Mouse (Mus musculus): ENCODE results near the gene Lrrc23. TPM values are rescaled to one million over a fixed set of nuclear protein-coding genes. Genes with fewer than 3 reads are reported as not detected.
A peak's percentile ranks its signal among the peaks of the same experiment; 100 is the strongest.

Gene Lrrc23
- polyA plus RNA-seq, 1 experiment from 2014 or later = 6.4 TPM

DNA sequence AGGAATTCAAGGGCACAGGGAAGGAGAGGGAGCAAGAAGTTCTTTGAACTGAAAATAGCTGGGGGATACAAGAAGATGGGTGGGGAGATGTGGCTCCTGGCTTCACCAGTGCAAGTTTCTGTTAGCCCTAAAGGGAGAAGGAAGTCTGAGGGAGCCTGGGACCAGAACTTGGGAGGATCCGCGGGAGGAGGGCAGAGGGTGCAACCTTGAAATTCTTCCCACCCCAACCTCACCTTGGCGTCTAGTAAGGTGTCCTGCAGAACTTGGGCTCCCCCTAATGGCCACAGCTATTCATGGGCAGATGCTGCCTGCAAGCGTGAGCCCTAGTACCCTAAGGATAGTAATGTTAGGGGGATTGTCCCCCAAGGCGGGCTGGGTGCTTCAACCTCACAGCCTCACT lies 20.3 kb downstream of the Lrrc23 start:
- Histone ChIP-seq H3K36me3 (replicated peaks; ENCODE audit: control insufficient read depth, insufficient read depth) (no peaks in the 10 kb centered on the region), H3K27ac (peak overlapping the region; percentile 97; the same call in 1 of the 2 replicates), H3K9me3 (ENCODE audit: control insufficient read depth, low read length) (no peaks in the 10 kb centered on the region), H3K4me3 (replicated peaks; ENCODE audit: low read length) (no peak overlapping the region), H3K4me2 (replicated peaks) (peak overlapping the region; percentile 61; the same call in 1 of the 2 replicates), H3K4me1 (replicated peaks; ENCODE audit: control insufficient read depth, insufficient read depth, low read length) (peaks cover 34% of the 10 kb centered on the region), H3K9ac (no peak overlapping the region), H3K27me3 (ENCODE audit: control insufficient read depth, insufficient read depth, low read length) (no peaks in the 10 kb centered on the region)
- DNase-seq (ENCODE audit: low spot score) (peak; percentile 70), ATAC-seq (ENCODE audit: low FRiP score) (no peak)
- 1% methylated on average over 5 of the region's 5 CpGs for WGBS

DNA sequence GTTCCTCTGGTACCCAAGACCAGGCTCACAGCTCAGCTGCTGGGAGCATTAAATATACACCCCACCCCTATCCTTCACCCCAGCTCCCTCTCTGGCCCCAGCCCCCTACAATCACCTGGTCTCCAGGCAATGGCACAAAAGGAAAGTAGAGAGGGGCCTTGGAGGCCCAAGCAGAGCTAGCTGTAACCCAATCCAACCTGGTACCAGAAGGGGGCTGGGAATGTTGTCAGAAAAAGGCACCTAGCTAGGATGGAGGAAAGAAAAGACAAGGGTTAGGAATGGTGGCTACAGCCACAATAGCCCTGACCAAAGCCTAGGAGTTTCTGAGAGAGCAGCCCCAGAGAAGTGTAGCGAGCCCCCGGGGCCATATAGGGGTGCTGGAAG lies 20.7 kb downstream of the Lrrc23 start:
- WGBS = 50% methylated on average over 2 of the region's 2 CpGs
- no peaks in the 10 kb centered on the region for H3K36me3 ChIP-seq (replicated peaks; ENCODE audit: control insufficient read depth, insufficient read depth)

DNA sequence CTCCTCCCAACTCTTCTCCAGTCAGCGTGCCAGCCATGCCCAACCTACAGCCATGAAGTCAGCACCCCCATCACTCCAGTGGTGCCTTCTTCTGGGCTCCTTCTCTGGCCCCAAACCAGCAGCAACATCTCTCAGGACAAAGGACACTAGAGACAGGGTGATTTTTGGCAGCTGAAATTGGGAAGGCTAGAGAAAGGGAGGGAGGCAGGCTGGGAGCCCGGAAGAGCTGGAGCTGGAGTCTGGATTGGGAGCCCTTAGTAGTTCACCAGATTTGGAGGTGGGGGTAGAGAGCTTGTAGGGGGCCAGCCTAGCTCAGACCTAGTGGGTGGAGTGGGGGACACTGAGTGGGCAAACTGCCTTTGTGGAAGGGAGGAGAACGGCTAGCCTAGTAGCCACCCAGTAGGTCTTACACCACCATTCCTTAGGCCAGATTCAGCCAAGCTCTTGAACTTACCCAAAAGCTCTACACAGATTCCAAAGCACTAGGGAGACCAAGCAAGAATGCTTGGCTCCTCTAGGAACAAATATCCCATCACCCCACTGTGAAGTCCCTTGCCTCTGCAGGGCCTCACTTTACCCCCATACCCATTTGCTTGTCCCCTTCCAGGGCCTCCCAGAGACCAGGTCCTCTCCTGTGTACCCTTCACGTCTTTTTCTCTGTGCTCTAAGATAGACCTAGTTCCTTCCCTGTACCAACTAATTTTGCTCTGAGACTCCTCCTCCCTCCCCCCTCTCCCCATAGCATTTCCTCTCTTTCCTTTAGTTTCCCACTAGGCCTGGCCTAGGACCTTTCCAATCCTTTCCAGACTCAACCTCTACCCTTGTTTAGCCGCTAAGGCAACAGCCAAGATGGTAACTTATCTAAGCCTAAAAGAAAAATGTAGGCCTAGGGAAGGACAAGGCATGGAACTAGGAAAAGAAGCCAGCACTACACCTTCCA lies 21.3 kb downstream of the Lrrc23 start:
- H3K4me3 ChIP-seq (replicated peaks; ENCODE audit: low read length) = peak overlapping the region; percentile 78
- 18% methylated on average over 5 of the region's 5 CpGs for WGBS
- no peaks in the 10 kb centered on the region for H3K9me3 ChIP-seq (ENCODE audit: control insufficient read depth, low read length)
- H3K4me2 ChIP-seq (replicated peaks) = peak overlapping the region; percentile 61
- ATAC-seq (ENCODE audit: low FRiP score) (peak; percentile 38), DNase-seq (ENCODE audit: low spot score) (no peak)
- H3K27me3 ChIP-seq (ENCODE audit: control insufficient read depth, insufficient read depth, low read length) = no peaks in the 10 kb centered on the region
- H3K27ac ChIP-seq = peak overlapping the region; percentile 97
- no peaks in the 10 kb centered on the region for H3K36me3 ChIP-seq (replicated peaks; ENCODE audit: control insufficient read depth, insufficient read depth)
- peak overlapping the region; percentile 94 for H3K9ac ChIP-seq
- peaks cover 44% of the 10 kb centered on the region for H3K4me1 ChIP-seq (replicated peaks; ENCODE audit: control insufficient read depth, insufficient read depth, low read length)

More for the DNA sequence above, 20.7 kb downstream of the Lrrc23 start:
- ATAC-seq (ENCODE audit: low FRiP score) (no peak), DNase-seq (ENCODE audit: low spot score) (no peak)
- Histone ChIP-seq H3K4me3 (replicated peaks; ENCODE audit: low read length) (no peak overlapping the region), H3K9ac (no peak overlapping the region), H3K27me3 (ENCODE audit: control insufficient read depth, insufficient read depth, low read length) (no peaks in the 10 kb centered on the region), H3K4me2 (replicated peaks) (peak overlapping the region; percentile 61), H3K9me3 (ENCODE audit: control insufficient read depth, low read length) (no peaks in the 10 kb centered on the region), H3K4me1 (replicated peaks; ENCODE audit: control insufficient read depth, insufficient read depth, low read length) (peaks cover 39% of the 10 kb centered on the region), H3K27ac (peak overlapping the region; percentile 97)

DNA sequence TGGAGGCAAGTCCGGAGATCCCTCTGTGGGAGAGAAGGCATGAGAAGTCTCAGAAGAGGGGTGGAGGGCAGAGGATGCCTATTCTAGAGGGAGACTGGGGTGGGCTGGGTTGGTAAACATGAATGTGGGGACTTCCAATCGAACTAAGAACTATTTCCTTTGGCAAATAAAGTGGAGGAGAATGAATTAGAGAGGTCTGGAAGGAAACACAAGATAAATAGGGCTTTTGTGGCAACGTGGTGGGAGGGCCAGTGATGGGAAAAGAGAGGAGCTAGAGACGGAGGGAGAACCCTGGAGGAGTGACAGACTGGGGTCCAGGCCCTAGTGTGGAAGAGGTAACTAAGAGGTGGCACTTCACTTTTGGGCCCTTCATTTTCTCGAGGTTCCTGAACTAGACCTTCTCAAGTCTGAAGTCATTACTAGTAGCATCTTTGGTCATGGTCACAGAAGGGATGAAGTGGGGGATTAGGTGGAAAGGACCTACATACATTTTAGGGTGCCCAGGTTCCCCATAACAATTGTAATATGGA lies 22.1 kb downstream of the Lrrc23 start:
- Histone ChIP-seq H3K9me3 (ENCODE audit: control insufficient read depth, low read length) (no peaks in the 10 kb centered on the region), H3K36me3 (replicated peaks; ENCODE audit: control insufficient read depth, insufficient read depth) (peaks cover 3% of the 10 kb centered on the region; the same call in 1 of the 2 replicates), H3K4me2 (replicated peaks) (peak overlapping the region; percentile 61), H3K27ac (peak overlapping the region; percentile 97), H3K9ac (peak overlapping the region; percentile 94), H3K4me1 (replicated peaks; ENCODE audit: control insufficient read depth, insufficient read depth, low read length) (peaks cover 44% of the 10 kb centered on the region), H3K27me3 (ENCODE audit: control insufficient read depth, insufficient read depth, low read length) (no peaks in the 10 kb centered on the region), H3K4me3 (replicated peaks; ENCODE audit: low read length) (peak overlapping the region; percentile 78)
- WGBS = 4% methylated on average over 5 of the region's 5 CpGs
- no peak for ATAC-seq (ENCODE audit: low FRiP score)
- no peak for DNase-seq (ENCODE audit: low spot score)

DNA sequence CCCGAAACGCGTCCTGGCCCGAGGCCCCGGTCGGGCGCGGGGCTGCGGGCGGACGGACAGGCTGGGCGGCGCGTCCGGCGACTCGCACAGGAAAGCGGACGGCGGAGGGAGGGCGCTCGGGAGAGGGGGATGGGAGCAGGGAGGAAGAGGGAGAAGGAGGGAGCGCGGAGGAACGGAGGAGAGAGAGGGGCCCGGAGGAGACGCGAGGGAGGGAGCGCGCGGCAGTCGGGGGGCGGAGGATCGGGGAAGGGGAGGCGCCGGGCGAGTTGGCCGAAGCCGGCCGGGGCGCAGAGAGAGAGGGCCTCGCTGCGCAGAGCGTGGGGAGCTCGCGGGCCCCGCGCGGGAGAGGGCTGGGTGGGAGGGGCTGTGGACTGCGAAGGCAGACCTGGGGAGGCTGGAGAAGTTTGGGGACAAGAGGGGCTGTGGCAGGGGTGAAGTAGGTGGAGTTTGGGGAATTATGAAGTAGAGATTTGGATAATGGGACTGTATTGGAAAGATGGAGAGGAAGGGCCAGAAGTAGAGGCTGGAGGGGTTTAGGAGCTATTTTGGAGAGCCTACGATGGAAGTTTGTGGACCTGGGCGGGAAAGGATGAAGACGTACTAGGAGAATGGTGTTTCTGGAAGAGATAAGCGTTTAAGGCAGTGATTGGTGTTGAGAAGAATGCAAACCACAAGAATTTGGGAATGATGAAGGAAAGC lies 22.7 kb downstream of the Lrrc23 start:
- ATAC-seq (ENCODE audit: low FRiP score) = peak; percentile 82

DNA sequence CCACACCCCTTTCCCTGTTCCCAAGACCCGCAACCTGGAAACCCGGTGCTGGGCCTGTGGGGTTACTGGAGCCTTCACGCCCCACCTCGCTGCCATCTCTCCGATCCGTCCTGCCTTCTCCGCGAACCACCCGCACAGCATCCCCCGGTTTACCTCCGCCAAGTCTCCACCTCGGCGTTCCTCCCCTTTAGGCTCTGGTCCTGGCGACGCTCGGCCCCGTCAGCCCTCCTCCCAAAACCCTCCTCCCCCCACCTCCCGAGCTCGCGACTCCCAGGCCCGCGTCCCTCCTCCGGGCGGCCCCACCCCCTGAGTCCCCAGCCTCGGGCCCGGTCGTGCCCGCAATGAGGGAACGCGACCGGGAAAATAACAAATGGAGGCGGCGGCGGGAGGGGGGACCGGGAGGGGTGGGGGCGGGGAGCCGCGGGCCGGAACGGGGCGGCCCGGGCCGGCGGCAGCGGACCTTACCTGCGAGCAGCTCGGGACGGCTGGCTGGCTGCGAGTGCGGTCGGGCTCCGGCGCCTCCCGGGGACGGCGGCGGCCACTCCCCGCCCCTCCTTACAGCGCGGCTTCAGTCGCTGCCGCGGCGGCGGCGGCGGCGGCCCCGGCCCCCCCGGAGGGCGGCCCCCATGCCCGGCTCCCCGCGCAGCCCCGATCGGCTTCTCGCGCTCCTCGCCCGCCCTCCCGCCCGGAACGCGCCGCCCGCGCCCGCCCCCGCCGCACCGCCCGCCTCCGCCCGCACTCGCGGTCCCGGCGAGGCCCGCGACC lies 23.5 kb downstream of the Lrrc23 start, which contains the start of the genes Gm45234 and Atn1:
Gene Gm45234, minus strand, starts transcription at position 191 of the 765 bp plus-strand sequence.
Gene Atn1, minus strand, starts transcription at position 694 of the 765 bp plus-strand sequence.
- ATAC-seq (ENCODE audit: low FRiP score) = peak; percentile 49
- H3K4me2 ChIP-seq (replicated peaks) = peak within 1 kb of the TSS; percentile 78
- H3K27me3 ChIP-seq (ENCODE audit: control insufficient read depth, insufficient read depth, low read length) = no peaks in the 10 kb centered on the region
- H3K9me3 ChIP-seq (ENCODE audit: control insufficient read depth, low read length) = no peaks in the 10 kb centered on the region
- H3K4me1 ChIP-seq (replicated peaks; ENCODE audit: control insufficient read depth, insufficient read depth, low read length) = peaks cover 44% of the 10 kb centered on the region
- H3K27ac ChIP-seq = peak within 1 kb of the TSS; percentile 97
- peak within 1 kb of the TSS; percentile 78 for H3K4me3 ChIP-seq (replicated peaks; ENCODE audit: low read length)
- peak within 1 kb of the TSS; percentile 94 for H3K9ac ChIP-seq
- peaks cover 10% of the 10 kb centered on the region for H3K36me3 ChIP-seq (replicated peaks; ENCODE audit: control insufficient read depth, insufficient read depth)
- DNase-seq (ENCODE audit: low spot score) = peak; percentile 56
- under 1% methylated on average over 35 of the region's 100 CpGs for WGBS

More for the DNA sequence above, 22.7 kb downstream of the Lrrc23 start:
- H3K9me3 ChIP-seq (ENCODE audit: control insufficient read depth, low read length) = no peaks in the 10 kb centered on the region
- H3K27me3 ChIP-seq (ENCODE audit: control insufficient read depth, insufficient read depth, low read length) = no peaks in the 10 kb centered on the region
- peak overlapping the region; percentile 94 for H3K9ac ChIP-seq
- H3K27ac ChIP-seq = peak overlapping the region; percentile 97
- peaks cover 44% of the 10 kb centered on the region for H3K4me1 ChIP-seq (replicated peaks; ENCODE audit: control insufficient read depth, insufficient read depth, low read length)
- peak; percentile 76 for DNase-seq (ENCODE audit: low spot score)
- H3K4me3 ChIP-seq (replicated peaks; ENCODE audit: low read length) = peak overlapping the region; percentile 78
- WGBS = 1% methylated on average over 48 of the region's 54 CpGs
- H3K36me3 ChIP-seq (replicated peaks; ENCODE audit: control insufficient read depth, insufficient read depth) = peaks cover 4% of the 10 kb centered on the region; the same call in 1 of the 2 replicates
- H3K4me2 ChIP-seq (replicated peaks) = peak overlapping the region; percentile 61

DNA sequence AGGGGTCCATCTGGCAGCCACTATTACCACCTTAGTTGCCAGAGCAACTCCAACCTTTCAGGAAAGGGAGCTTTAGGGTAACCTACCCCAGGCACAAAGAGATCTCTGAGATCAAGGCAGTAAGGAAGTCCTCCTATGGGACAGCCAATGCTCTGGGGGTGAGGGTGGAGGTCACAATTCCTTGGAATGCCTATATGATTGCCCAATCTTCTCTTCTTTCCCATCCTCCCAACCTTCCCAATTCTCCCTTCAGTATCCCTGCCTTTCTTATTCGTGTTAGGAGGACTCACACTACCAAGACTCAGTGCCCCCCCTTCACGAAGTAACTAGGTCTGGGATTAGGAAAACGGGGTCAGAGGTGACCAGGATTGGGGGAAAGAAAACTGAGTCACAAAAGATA lies 24.2 kb downstream of the Lrrc23 start:
- peak overlapping the region; percentile 97 for H3K27ac ChIP-seq
- DNase-seq (ENCODE audit: low spot score) (no peak), ATAC-seq (ENCODE audit: low FRiP score) (no peak)
- WGBS = 5% methylated on average over 3 of the region's 3 CpGs
- H3K9ac ChIP-seq = peak overlapping the region; percentile 94
- H3K36me3 ChIP-seq (replicated peaks; ENCODE audit: control insufficient read depth, insufficient read depth) = peaks cover 11% of the 10 kb centered on the region
- H3K4me3 ChIP-seq (replicated peaks; ENCODE audit: low read length) = peak overlapping the region; percentile 78
- H3K4me1 ChIP-seq (replicated peaks; ENCODE audit: control insufficient read depth, insufficient read depth, low read length) = peaks cover 44% of the 10 kb centered on the region
- peak overlapping the region; percentile 78 for H3K4me2 ChIP-seq (replicated peaks)
- H3K27me3 ChIP-seq (ENCODE audit: control insufficient read depth, insufficient read depth, low read length) = no peaks in the 10 kb centered on the region
- no peaks in the 10 kb centered on the region for H3K9me3 ChIP-seq (ENCODE audit: control insufficient read depth, low read length)

DNA sequence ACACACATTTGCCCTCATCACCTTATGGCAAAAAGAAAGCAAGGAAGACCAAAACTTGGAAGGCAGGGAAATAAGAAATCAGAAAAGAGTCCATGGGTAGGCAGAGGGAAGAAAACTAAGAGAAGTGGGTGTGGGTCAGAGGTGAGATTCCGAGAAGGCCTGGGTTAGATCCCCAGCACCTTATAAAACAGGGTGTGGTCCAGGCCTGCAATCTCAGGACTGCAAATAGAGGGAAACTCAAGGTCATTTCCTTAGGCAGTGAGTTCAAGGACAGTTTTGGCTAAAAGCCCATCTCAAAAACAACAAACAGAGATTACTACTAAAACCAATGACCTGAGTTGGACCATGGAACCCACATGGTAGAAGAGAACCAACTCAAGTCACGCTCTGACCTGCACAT lies 25.7 kb downstream of the Lrrc23 start:
- Histone ChIP-seq H3K27ac (no peak overlapping the region), H3K4me1 (replicated peaks; ENCODE audit: control insufficient read depth, insufficient read depth, low read length) (peaks cover 39% of the 10 kb centered on the region), H3K4me3 (replicated peaks; ENCODE audit: low read length) (no peak overlapping the region)

More for the DNA sequence above, 25.7 kb downstream of the Lrrc23 start:
- DNase-seq (ENCODE audit: low spot score) (no peak), ATAC-seq (ENCODE audit: low FRiP score) (no peak)
- WGBS = 94% methylated on average over 2 of the region's 2 CpGs
- no peak overlapping the region for H3K9ac ChIP-seq
- no peaks in the 10 kb centered on the region for H3K9me3 ChIP-seq (ENCODE audit: control insufficient read depth, low read length)
- peaks cover 23% of the 10 kb centered on the region for H3K36me3 ChIP-seq (replicated peaks; ENCODE audit: control insufficient read depth, insufficient read depth)
- H3K27me3 ChIP-seq (ENCODE audit: control insufficient read depth, insufficient read depth, low read length) = no peaks in the 10 kb centered on the region
- H3K4me2 ChIP-seq (replicated peaks) = peak overlapping the region; percentile 78

All from hindbrain, embryonic 14.5 days (tissue).